Mouse (Mus musculus) cerebellum, adult 2 months (tissue): ENCODE measurements around the gene Tmc5.

Experiments
- CTCF ChIP-seq: fragments of 200-500 bp; IDR thresholded peaks from 2 replicates; pipeline ENCODE4 v1.5.1; 2011; ENCODE audit warnings: low read depth, mild to moderate bottlenecking, control low read depth, low read length, moderate library complexity, borderline replicate concordance; ENCODE audit not compliant: insufficient read depth
- POLR2A ChIP-seq: fragments of 200-500 bp; IDR thresholded peaks from 2 replicates; pipeline ENCODE4 v1.6.1; 2011; ENCODE audit warnings: low read length, control low read depth, borderline replicate concordance; ENCODE audit not compliant: insufficient read depth

GRCm38 (mm10) chr7:118547451-118547850, 49.6 kb upstream of the Tmc5 start:
- TF ChIP-seq POLR2A, result no peak
- no peak for TF ChIP-seq CTCF
